Mouse (Mus musculus) cerebellum, adult 11 months (tissue): Measurements from ENCODE around the gene Gal3st2.
"Not testable (repeated sequence)": the region's sequence is repeated elsewhere in the genome, so short reads cannot be mapped to it uniquely, and the experiment has no call there.

ENCODE experiments used
- DNase-seq: peaks from one replicate; pipeline ENCODE4 v3.0.0; 2022

Gal3st2 gene

GRCm38 (mm10) chr1:93871594-93872105, 10.5 kb downstream of the Gal3st2 start:
- DNase-seq, result not testable (repeated sequence)

DNA sequence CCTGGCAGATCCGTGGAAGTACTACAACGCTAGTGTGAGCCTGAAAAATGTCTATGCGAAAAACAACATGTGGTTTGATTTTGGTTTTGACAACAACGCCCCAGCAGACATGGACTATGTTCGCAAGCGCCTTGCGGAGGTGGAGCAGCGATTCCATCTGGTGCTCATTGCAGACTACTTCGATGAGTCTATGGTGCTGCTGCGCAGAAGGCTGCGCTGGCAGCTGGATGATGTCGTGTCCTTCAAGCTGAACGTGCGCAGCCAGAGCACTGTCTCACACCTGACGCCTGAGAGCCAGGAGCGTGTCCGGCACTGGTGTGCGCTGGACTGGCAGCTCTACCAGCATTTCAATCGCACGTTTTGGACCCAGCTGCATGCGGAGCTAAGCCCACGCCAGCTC, 13.3 kb downstream of the Gal3st2 start:
- not testable (repeated sequence) for DNase-seq

GRCm38 (mm10) chr1:93881778-93882177, 20.7 kb downstream of the Gal3st2 start:
- not testable (repeated sequence) for DNase-seq

GRCm38 (mm10) chr1:93890936-93891335, 29.8 kb downstream of the Gal3st2 start:
- DNase-seq, result not testable (repeated sequence)

- DNase-seq, result not testable (repeated sequence)
Observed at GRCm38 (mm10) chr1:93897395-93897794, 36.3 kb downstream of the Gal3st2 start.

- not testable (repeated sequence) for DNase-seq
Observed at GRCm38 (mm10) chr1:93901291-93901690, 40.2 kb downstream of the Gal3st2 start.

- DNase-seq, result not testable (repeated sequence)
Observed at GRCm38 (mm10) chr1:93906690-93907089, 45.6 kb downstream of the Gal3st2 start.

DNA sequence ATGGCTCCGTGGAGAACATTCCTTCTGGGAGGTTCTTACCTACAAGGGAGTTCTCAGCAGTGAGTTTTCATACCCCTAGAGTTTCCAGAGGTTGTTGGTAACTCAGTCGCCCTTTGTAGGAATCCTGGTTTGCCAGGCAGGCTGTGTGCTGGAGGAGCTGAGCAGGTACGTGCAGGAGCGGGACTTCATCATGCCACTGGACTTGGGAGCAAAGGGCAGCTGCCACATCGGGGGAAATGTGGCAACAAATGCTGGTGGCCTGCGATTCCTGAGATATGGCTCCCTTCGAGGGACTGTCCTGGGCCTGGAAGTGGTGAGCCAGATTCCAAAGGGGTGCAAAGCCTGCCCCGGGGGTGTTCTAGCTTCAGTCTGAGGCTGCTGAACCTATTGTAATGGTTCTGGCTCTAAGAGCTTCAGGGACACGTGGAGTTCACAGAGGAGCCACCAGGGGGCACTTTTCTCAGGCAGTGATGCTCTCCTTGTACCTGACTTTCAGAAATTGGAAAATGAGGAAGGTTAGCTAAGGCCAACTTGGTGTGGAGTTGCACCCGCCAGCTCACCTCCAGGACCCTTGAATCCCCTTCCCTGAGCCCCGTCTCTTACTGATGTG, 48.0 kb downstream of the Gal3st2 start:
- not testable (repeated sequence) for DNase-seq

DNA sequence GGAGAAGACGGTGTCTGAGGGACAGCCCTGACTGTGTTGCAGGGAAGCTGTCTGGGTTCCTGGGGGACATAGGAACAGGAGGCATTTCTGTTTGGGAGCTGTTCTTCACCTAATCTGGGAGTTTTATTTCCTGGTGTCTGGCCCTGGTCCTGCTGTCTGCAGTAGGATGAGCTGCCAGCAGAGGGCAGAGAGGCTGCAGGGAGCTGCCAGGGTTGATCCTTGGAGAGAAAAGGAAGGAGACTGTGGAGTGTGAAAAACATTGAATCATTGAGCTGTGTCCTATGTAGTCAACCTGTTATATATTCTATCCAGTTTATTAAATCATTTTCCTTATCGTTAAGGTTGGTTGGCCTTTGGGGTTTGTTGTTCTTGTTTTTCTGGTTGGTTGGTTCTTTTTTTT, 50.8 kb downstream of the Gal3st2 start:
- DNase-seq, result not testable (repeated sequence)

GRCm38 (mm10) chr1:93917160-93917559, 56.1 kb downstream of the Gal3st2 start:
- not testable (repeated sequence) for DNase-seq

DNA sequence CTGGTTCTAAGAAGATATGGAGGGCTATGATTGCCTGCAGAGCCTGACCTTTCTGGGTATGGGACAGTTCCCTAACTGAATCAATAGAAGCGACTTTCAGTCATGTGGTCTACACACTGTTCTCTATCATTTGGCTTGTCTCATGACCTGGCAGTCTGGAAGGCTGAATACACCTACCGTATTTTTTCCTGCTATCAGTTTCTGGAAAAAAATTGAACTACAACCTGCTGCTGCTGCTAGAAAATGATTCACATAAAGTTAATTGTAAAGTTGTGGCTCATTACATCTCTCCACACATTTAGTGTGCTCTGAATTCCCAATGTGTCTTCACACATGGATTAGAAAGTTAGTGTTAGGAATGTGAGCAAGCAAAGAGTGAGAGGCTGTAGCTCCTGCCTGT, 56.9 kb downstream of the Gal3st2 start, which contains the start of gene Gal3st2b:
Gal3st2b (plus strand) TSS at position 301 of the 400 bp plus-strand sequence.
- not testable (repeated sequence) for DNase-seq

DNA sequence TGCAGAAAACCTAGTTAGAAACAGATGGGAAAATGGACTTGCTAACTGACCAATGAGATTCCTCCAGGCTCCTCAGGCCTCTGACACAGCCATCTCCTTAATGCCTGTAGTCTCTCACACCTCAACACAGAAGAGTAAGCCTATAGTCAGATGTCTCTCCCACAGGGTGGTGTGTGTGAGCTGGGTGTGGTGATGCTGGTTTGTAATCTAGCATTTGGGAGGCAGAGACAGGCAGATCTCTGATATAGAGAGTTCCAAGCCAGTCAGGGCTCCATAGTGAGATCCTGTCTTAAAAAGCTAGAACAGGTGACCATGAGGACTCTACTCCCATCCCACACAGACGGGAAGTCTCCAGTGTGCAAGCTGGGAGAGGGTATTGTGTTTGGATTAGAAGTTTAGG, 57.7 kb downstream of the Gal3st2 start:
- DNase-seq, result not testable (repeated sequence)

- not testable (repeated sequence) for DNase-seq
Observed at GRCm38 (mm10) chr1:93919321-93919720, 58.2 kb downstream of the Gal3st2 start.

DNA sequence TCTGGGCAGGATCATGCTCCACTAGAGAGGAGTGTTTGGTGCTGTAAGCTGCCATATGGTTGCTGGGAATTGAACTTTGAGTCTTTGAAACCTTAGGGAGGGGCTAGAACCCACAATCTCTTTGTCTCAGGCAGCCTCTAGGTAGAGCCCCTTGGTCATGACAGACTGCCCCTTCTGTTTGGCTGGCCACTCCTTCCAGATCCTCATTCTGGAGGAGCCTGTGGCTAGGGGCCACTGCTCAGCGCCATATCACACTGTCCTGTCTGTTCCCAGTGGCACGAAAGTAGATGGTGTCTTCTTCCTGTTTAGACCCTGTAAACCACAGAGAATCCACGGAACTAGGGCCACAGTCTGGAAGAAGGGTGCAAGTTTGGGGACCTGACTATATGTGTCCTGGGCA, 61.5 kb downstream of the Gal3st2 start:
- DNase-seq, result not testable (repeated sequence)

- DNase-seq, result not testable (repeated sequence)
Observed at GRCm38 (mm10) chr1:93923098-93923497, 62.0 kb downstream of the Gal3st2 start.
